Mouse (Mus musculus) forebrain, postnatal 0 days (tissue): ENCODE data around the gene Prkca. TPM values are rescaled to one million over a fixed set of nuclear protein-coding genes. Genes with fewer than 3 reads are reported as not detected.

Experiments
- ATAC-seq: fragments of 200-750 bp; cut with Nextera tagmentation; 2 replicates; pipeline ENCODE4 v1.8.0; 2017; ENCODE audit warnings: mild to moderate bottlenecking, moderate library complexity
- DNase-seq: peaks from one replicate; pipeline ENCODE4 v3.0.0-alpha.2; 2015
- H3K27ac ChIP-seq: fragments of 300-500 bp; sonication (generic); 2 replicates; pipeline ENCODE4 v1.5.1; 2014; ENCODE audit warnings: low read depth, mild to moderate bottlenecking, antibody characterized with exemption, low read length, moderate library complexity, mixed read lengths
- H3K27me3 ChIP-seq: fragments of 300-500 bp; sonication (generic); 2 replicates; pipeline ENCODE4 v1.6.1; 2014; ENCODE audit warnings: mild to moderate bottlenecking, low read length, mixed read lengths; ENCODE audit not compliant: insufficient read depth
- H3K36me3 ChIP-seq: fragments of 300-500 bp; sonication (generic); 2 replicates; pipeline ENCODE4 v1.6.1; 2014; ENCODE audit warnings: mild to moderate bottlenecking, moderate library complexity; ENCODE audit not compliant: insufficient read depth
- H3K4me1 ChIP-seq: fragments of 300-500 bp; sonication (generic); 2 replicates; pipeline ENCODE4 v1.6.1; 2014; ENCODE audit warnings: antibody characterized with exemption; ENCODE audit not compliant: insufficient read depth
- H3K4me2 ChIP-seq: fragments of 300-500 bp; sonication (generic); 2 replicates; pipeline ENCODE4 v1.6.1; 2014; ENCODE audit warnings: low read depth, mild to moderate bottlenecking, moderate library complexity
- H3K4me3 ChIP-seq: fragments of 300-500 bp; sonication (generic); 2 replicates; pipeline ENCODE4 v1.5.1; 2014; ENCODE audit warnings: low read depth, low read length, mixed read lengths
- H3K9ac ChIP-seq: fragments of 300-500 bp; sonication (generic); 2 replicates; pipeline ENCODE4 v1.6.1; 2014; ENCODE audit warnings: mild to moderate bottlenecking
- H3K9me3 ChIP-seq: fragments of 300-500 bp; sonication (generic); 2 replicates; pipeline ENCODE4 v1.6.1; 2016; ENCODE audit warnings: low read length
- CTCF ChIP-seq: sonication (generic); IDR thresholded peaks from 2 replicates; pipeline ENCODE4 v1.5.1; 2016; ENCODE audit warnings: antibody characterized with exemption, control low read depth, low read depth
- WGBS: fragments of 180-500 bp; shearing (Covaris S2); extraction: QIAGEN DNeasy Blood & Tissue Kit; methylation state at CpG from one replicate; pipeline ENCODE4 v1.1.7; 2014; 5-methylcytosine and 5-hydroxymethylcytosine counted together
- polyA plus RNA-seq: library from polyadenylated mRNA; unstranded; fragments of >200 nt; fragmentation: Nextera tagmentation; extraction: Ambion mirVana; gene quantifications from 2 replicates; pipeline ENCODE4 v1.2.1, GENCODE M21; 2015
- total RNA-seq: library from RNA; depleted of rRNA; stranded (reverse); fragments of >200 nt; gene quantifications from 2 replicates; pipeline ENCODE4 v1.2.3, GENCODE M21; 2014

Gene Prkca
- total and polyA plus RNA-seq, 2 experiments from 2014 or later, result 5.0 to 30.0 TPM

DNA sequence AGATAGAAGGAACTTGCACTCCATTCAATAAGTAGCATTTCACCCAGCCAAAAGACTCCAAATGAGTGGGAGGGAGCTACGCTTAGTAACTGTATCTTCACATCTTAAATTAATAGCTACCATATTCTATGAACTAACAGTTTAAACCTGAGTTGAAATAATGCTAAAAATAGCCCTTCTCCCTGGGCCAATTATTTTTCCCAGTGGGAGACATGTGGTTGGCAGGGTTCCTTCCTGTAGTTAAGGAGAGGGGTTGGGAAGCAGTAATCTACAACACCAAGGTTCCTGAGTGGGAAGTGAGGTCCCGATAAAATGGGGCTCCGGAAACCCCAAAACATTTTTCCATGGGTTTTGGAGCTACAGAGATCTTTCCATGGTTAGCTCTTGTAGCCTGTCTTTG, 76.7 kb downstream of the Prkca start:
- H3K4me1 ChIP-seq, result peaks cover 10% of the 10 kb centered on the region; the same call in 1 of the 2 replicates
- no peak for DNase-seq
- no peaks in the 10 kb centered on the region for H3K27me3 ChIP-seq
- H3K9ac ChIP-seq, result no peak overlapping the region
- TF ChIP-seq CTCF, result no peak
- no peaks in the 10 kb centered on the region for H3K36me3 ChIP-seq
- no peaks in the 10 kb centered on the region for H3K9me3 ChIP-seq
- 60% methylated on average over 3 of the region's 3 CpGs for WGBS
- H3K4me3 ChIP-seq, result no peak overlapping the region
- no peak overlapping the region for H3K4me2 ChIP-seq
- no peak overlapping the region for H3K27ac ChIP-seq
- peak; percentile 18; the same call in 1 of the 2 replicates for ATAC-seq

DNA sequence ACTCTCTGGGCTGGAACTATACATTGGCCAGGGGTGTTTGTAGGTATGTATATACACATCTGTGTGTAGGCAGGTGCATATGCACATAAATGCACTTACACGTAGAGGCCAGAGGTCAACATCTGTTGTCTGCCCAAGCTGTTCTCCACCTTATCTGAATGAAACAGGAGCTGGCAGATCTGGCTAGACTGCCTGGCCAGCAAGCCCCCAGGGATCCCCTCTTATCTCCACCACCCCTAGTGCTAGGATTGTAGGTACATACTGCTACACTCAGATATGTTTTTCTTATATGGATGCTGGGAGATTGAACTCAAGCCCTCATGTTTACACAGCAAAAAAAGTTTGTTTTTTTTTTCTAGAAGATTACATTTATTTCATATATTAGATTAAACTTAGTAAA, 79.9 kb downstream of the Prkca start:
- 90% methylated on average over 1 of the region's 1 CpGs for WGBS
- no peak overlapping the region for H3K4me2 ChIP-seq
- TF ChIP-seq CTCF, result no peak
- H3K4me1 ChIP-seq, result peaks cover 17% of the 10 kb centered on the region
- no peak overlapping the region for H3K9ac ChIP-seq
- no peaks in the 10 kb centered on the region for H3K9me3 ChIP-seq
- DNase-seq (no peak), ATAC-seq (no peak)
- no peaks in the 10 kb centered on the region for H3K36me3 ChIP-seq
- H3K27me3 ChIP-seq, result no peaks in the 10 kb centered on the region
- H3K27ac ChIP-seq, result no peak overlapping the region
- H3K4me3 ChIP-seq, result no peak overlapping the region

DNA sequence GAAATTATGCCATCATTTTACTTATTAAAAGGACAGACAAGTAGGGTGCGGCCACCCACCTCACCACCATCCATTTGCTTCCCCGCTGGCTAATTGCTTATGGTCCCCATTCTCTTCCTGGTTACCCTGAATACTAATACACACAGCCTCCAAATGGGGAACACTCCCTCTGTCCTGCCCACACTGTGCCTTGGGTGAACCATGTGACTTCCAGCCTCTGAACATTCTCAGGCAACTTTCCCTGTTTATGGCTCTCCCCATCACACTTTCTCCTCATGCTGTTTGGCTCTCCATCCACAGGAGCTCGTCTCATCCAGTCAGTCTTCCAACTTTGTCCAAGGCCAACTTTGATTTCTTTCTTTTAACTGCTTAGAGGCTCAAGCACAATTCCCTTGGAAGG, 80.3 kb downstream of the Prkca start:
- Histone ChIP-seq H3K9me3 (no peaks in the 10 kb centered on the region), H3K27me3 (no peaks in the 10 kb centered on the region), H3K4me3 (no peak overlapping the region), H3K4me1 (peaks cover 17% of the 10 kb centered on the region), H3K36me3 (no peaks in the 10 kb centered on the region), H3K27ac (no peak overlapping the region), H3K4me2 (no peak overlapping the region), H3K9ac (no peak overlapping the region)
- 51% methylated on average over 3 of the region's 3 CpGs for WGBS
- no peak for DNase-seq
- TF ChIP-seq CTCF, result no peak
- no peak for ATAC-seq

DNA sequence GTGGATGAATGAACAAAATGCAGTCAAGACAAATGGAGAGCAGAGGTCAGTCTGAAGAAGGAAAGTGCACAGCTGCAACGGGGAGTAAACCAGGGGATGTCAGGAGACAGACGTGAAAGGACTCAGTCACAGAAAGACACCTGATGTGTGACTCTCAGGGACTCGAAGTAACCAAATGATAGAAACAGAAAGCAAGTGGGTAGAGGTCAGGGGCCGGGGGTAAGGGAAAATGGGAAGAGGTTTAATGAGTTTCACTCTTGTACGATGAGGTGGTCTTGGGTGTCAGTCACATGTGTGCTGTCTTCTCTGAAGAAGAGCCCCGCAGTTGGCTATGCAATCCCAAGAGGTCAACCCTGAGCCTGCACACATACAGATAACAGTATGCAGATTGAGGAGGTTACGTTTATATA, 82.0 kb downstream of the Prkca start:
- Histone ChIP-seq H3K9ac (no peak overlapping the region), H3K27me3 (no peaks in the 10 kb centered on the region), H3K4me2 (no peak overlapping the region), H3K4me3 (no peak overlapping the region), H3K36me3 (no peaks in the 10 kb centered on the region), H3K4me1 (peaks cover 16% of the 10 kb centered on the region), H3K9me3 (no peaks in the 10 kb centered on the region), H3K27ac (no peak overlapping the region)
- ATAC-seq, result no peak
- WGBS, result 60% methylated on average over 7 of the region's 7 CpGs
- no peak for TF ChIP-seq CTCF
- no peak for DNase-seq

DNA sequence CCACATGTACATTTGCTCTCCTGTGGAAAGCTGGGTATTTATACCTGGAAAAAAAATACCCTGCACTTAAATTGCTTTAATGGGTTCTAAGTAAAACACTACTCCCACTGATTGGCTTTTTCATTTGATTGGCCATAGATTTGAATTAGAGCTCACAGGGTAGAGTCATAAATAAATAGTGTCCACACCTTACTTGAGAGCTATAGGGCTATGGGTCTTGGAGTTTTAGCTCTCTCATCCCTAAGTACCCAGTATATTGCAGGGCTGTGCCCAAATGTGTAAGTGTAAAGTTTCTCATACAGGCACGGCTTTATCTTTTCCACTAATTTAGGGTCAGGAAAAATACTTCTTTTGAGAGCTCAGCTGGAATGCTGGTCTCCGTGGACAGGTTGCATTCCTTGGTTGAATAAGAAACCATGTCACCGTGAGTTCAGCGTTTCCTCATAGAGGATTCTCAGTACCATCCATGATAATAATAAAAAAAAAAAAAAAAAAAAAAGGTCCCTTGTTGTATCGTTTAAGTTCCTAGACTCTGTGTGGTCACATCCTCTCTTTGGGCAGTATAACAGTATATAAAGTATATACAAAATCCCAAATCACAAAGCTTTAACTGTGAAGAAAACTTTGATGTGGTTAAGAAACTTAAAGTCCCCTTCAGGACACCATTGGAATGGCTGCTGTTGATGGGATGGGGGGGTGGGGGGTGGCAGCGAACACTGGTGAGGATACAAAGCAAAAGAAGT, 82.8 kb downstream of the Prkca start:
- no peaks in the 10 kb centered on the region for H3K27me3 ChIP-seq
- no peak overlapping the region for H3K9ac ChIP-seq
- ATAC-seq (no peak), DNase-seq (no peak)
- WGBS, result 66% methylated on average over 6 of the region's 6 CpGs
- H3K36me3 ChIP-seq, result no peaks in the 10 kb centered on the region
- H3K4me3 ChIP-seq, result no peak overlapping the region
- no peak overlapping the region for H3K27ac ChIP-seq
- H3K4me1 ChIP-seq, result peaks cover 16% of the 10 kb centered on the region
- no peak overlapping the region for H3K4me2 ChIP-seq
- no peaks in the 10 kb centered on the region for H3K9me3 ChIP-seq
- TF ChIP-seq CTCF, result no peak

DNA sequence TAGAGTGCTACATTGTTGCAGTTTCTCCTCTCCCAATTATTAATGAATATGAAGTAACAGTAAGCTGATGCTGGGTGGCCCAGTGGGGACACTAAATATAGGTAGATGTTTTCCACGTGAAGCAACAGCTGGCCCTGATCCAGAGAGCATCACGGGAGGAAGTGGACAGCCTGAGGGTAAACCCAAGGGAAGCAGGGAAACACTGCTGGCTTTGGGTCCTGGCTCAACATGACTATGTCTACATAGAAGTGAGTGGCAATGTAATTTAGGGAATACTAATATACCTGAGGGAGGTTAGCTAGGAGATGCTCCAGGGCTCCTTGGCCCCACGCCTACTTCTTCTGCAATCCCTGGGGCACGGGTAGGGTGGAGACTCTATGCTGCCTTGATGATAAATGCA, 84.3 kb downstream of the Prkca start:
- Histone ChIP-seq H3K36me3 (no peaks in the 10 kb centered on the region), H3K4me2 (peak overlapping the region; percentile 15; the same call in 1 of the 2 replicates), H3K4me3 (no peak overlapping the region), H3K27me3 (no peaks in the 10 kb centered on the region), H3K9me3 (no peaks in the 10 kb centered on the region), H3K9ac (peak overlapping the region; percentile 25; the same call in 1 of the 2 replicates), H3K27ac (peak overlapping the region; percentile 55; the same call in 1 of the 2 replicates), H3K4me1 (peaks cover 16% of the 10 kb centered on the region)
- ATAC-seq (no peak), DNase-seq (no peak)
- no peak for TF ChIP-seq CTCF
- WGBS, result 55% methylated on average over 4 of the region's 4 CpGs

DNA sequence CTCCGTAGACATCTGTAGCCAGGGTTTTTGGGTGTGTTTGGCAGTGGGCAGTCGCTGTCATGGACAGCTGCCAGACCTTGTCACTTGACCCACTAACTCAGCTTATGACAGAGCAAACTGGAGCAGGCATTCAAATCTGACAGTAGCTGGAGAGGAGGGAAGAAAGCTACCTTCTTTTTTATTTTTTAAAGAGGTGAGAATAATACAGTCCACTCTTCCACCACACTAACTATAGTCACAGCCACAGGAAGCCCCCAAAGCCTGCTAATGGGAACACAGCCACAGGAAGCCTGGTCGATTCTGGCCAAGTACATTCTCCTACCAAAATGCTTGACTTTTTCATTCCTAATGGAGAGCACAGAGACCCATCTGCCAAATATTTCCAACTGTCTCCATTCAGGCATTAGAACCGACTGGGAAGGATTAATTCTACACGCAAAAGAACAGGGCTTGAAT, 84.9 kb downstream of the Prkca start:
- 0 out of 2 replicates have a peak overlapping the region, but pooled peaks have one; percentile 25 for H3K9ac ChIP-seq
- H3K27ac ChIP-seq, result peak overlapping the region; percentile 55; the same call in 1 of the 2 replicates
- peaks cover 16% of the 10 kb centered on the region for H3K4me1 ChIP-seq
- H3K4me2 ChIP-seq, result peak overlapping the region; percentile 15; the same call in 1 of the 2 replicates
- no peak for TF ChIP-seq CTCF
- ATAC-seq (peak; percentile 14; the same call in 1 of the 2 replicates), DNase-seq (no peak)
- 32% methylated on average over 5 of the region's 5 CpGs for WGBS
- no peaks in the 10 kb centered on the region for H3K9me3 ChIP-seq
- no peaks in the 10 kb centered on the region for H3K36me3 ChIP-seq
- H3K4me3 ChIP-seq, result no peak overlapping the region
- no peaks in the 10 kb centered on the region for H3K27me3 ChIP-seq
